Mouse (Mus musculus) liver, adult (tissue): ENCODE measurements around the gene Lct.

Experiments used
- GATA4 ChIP-seq: IDR thresholded peaks from 2 replicates; pipeline ENCODE4 v1.6.1; 2014; ENCODE audit warnings: mild to moderate bottlenecking, low read length; ENCODE audit not compliant: insufficient replicate concordance

Gene Lct

DNA sequence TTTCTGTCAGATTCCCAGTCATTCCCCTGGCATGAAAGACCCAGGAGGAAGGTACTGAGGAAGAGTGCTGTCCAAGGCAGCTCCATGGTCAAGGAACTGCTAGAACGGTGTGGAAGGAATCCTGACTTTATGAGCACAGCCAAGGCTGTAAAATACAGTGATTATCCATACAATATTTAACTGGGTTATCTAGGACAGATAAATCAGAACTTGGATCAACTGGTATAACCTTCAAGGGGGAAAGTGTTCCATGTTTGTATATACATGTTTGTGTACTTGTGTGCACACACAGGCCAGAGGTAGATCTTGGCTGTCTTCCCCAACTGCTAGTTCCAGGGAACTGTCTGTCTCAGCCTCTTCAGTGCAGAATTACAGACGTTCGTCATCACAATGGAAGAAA, at the start of gene Lct:
Gene Lct (minus strand): TSS at position 101 of the 400 bp plus-strand sequence.
- TF ChIP-seq GATA4 = no peak

GRCm38 (mm10) chr1:128376841-128377240, 48.7 kb upstream of the Lct start:
- no peak for TF ChIP-seq GATA4

GRCm38 (mm10) chr1:128372143-128372860, 44.2 kb upstream of the Lct start:
- no peak for TF ChIP-seq GATA4

- no peak for TF ChIP-seq GATA4
Observed at GRCm38 (mm10) chr1:128368732-128369441, 40.8 kb upstream of the Lct start.

GRCm38 (mm10) chr1:128360601-128361000, 32.5 kb upstream of the Lct start:
- no peak for TF ChIP-seq GATA4

DNA sequence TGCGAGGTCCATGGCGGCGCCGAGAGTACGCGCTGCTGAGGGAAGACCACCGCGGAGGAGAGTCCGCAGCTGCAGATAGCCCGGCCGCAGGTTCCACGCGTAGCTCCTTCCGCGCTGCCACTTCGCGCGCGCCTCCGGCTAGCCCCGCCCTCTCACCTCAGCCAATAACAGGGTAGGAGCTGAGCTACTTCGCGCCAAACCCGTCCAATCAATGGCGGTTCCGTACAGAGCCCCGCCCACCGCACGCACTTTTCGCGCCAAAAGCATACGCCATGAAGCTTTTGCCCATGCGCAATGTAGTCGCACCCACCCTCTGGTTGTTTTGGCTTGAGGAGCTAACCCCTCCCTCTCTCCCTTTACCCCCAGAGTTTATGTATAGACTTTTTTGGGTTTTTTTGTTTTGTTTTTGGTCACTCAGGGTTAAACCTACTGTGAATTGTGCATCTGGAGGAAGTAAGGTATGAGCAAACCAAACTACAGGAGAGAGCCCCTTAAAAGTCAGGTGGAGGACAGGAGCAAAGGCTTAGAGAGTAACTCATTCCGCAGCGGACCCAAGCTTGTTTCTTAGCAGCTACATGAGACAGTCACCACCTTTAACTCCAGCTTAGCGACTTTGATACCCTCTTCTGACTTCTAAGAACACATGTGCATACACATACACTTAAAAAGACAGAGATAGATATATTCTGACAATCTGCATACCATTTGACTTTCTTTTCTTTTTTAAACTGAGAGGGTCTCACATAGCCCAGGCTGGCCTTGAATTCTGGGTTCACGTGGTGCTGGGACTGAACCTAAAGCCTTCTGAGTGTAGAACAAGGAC, 31.6 kb upstream of the Lct start, which contains the start of gene Mcm6:
Gene Mcm6 (minus strand): TSS at position 111 of the 823 bp plus-strand sequence.
- TF ChIP-seq GATA4 = peak; percentile 33; the same call in 1 of the 2 replicates

DNA sequence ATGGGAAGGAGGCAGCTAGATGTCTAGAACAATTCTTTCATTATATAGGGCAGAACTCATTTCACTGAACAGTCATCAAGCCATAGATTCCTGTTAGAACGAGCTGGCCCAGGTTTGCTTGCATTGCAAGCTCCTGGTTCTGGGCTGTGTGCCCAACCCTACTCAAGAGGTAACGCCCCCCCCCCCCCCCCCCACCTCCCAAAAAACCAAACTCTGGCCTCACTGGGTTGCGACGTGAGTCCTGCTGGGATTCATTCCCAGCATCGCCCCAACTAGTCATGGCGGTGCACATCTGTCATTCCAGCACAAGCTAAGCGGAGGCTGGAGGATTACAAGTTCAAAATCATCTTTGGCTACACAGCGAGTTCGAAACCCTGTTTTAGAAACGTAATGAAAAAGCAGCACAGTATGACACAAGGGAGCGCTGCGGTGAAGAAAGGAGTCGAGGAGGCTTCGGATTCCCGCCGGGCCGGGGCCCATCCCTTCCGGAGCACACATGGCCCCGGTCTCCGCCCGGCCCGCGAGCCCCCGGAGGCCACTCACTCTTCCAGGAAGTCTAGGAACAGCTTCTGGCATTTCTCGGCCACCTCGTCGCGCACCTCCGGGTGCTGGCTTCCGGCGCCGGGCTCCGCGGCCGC, 30.9 kb upstream of the Lct start:
- TF ChIP-seq GATA4 = no peak

- TF ChIP-seq GATA4 = no peak
Observed at GRCm38 (mm10) chr1:128358276-128358675, 30.2 kb upstream of the Lct start.

GRCm38 (mm10) chr1:128357452-128357851, 29.3 kb upstream of the Lct start:
- no peak for TF ChIP-seq GATA4

DNA sequence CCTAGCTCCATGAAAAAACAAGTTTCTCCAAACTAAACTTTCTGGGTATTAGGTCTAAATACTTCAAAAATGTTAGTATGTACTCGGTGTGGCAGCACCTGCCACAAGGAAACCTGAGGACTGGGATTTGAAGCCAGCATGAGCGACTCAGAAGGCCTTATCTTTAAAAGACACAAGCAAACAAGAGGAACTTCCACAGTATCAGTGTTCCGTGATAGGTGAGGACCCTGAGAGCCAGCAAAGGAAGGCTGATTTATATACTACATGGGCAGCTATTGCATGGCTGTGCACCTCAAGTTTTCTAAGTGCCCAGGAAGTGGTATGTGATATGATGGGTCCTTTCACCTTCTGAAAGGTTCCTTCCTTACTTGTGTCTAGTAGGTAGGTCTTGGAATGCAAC, 25.0 kb upstream of the Lct start:
- no peak for TF ChIP-seq GATA4

- no peak for TF ChIP-seq GATA4
Observed at GRCm38 (mm10) chr1:128344232-128344631, 16.1 kb upstream of the Lct start.

GRCm38 (mm10) chr1:128337708-128338320, 9.7 kb upstream of the Lct start:
- TF ChIP-seq GATA4 = no peak

DNA sequence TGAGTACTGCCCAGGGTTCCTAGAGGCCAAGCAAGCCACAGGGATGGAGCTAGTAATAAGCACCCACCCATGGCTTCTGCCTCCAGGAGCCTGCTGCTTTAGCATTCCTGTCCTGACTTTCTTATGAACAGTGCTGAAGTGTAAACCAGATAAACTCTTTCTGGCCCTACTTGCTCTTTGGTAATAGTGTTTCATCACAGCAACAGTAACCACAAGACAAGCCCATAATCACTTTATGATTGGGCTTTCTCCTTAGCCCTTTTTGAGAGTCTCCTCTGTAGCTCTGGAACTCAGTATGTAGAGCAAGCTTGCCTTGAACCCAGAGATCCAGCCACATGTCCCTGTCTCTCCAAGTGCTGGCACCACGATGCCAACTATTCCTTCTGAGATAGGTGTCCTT, 2.2 kb upstream of the Lct start:
- no peak for TF ChIP-seq GATA4

- TF ChIP-seq GATA4 = no peak
Observed at GRCm38 (mm10) chr1:128327165-128327564, 953 bp downstream of the Lct start.

- TF ChIP-seq GATA4 = no peak
Observed at GRCm38 (mm10) chr1:128324776-128325175, 3.3 kb downstream of the Lct start.
